Mouse (Mus musculus) hindbrain, embryonic 11.5 days (tissue): Measurements from ENCODE around the gene Cwc25. TPM values are rescaled to one million over a fixed set of nuclear protein-coding genes. Genes with fewer than 3 reads are reported as not detected.

ENCODE experiments used
- ATAC-seq: fragments of 200-750 bp; cut with Nextera tagmentation; 2 replicates; pipeline ENCODE4 v1.8.0; 2017; ENCODE audit warnings: mild to moderate bottlenecking, moderate TSS enrichment, moderate library complexity; ENCODE audit not compliant: low FRiP score
- DNase-seq: peaks from one replicate; pipeline ENCODE4 v3.0.0-alpha.2; 2015; ENCODE audit warnings: low spot score
- H3K27ac ChIP-seq: fragments of 300-500 bp; sonication (generic); 2 replicates; pipeline ENCODE4 v1.5.1; 2014; ENCODE audit warnings: mild to moderate bottlenecking, low read depth, low read length
- H3K27me3 ChIP-seq: fragments of 300-500 bp; sonication (generic); 2 replicates; pipeline ENCODE4 v1.6.1; 2014; ENCODE audit warnings: mild to moderate bottlenecking, low read length, moderate library complexity, mixed read lengths; ENCODE audit not compliant: control insufficient read depth, insufficient read depth
- H3K36me3 ChIP-seq: fragments of 300-500 bp; sonication (generic); 2 replicates; pipeline ENCODE4 v1.6.1; 2014; ENCODE audit warnings: mild to moderate bottlenecking, low read length, moderate library complexity, mixed read lengths; ENCODE audit not compliant: control insufficient read depth, insufficient read depth
- H3K4me1 ChIP-seq: fragments of 300-500 bp; sonication (generic); replicated peaks from 2 replicates; pipeline ENCODE4 v1.6.1; 2014; ENCODE audit warnings: low read length, mixed read lengths; ENCODE audit not compliant: control insufficient read depth, insufficient read depth
- H3K4me2 ChIP-seq: fragments of 300-500 bp; sonication (generic); replicated peaks from 2 replicates; pipeline ENCODE4 v1.6.1; 2014; ENCODE audit warnings: mild to moderate bottlenecking, low read depth, low read length
- H3K4me3 ChIP-seq: fragments of 300-500 bp; sonication (generic); 2 replicates; pipeline ENCODE4 v1.5.1; 2014; ENCODE audit warnings: low read depth, low read length
- H3K9ac ChIP-seq: fragments of 300-500 bp; sonication (generic); 2 replicates; pipeline ENCODE4 v1.6.1; 2014; ENCODE audit warnings: low read depth, low read length
- H3K9me3 ChIP-seq: fragments of 300-500 bp; sonication (generic); 2 replicates; pipeline ENCODE4 v1.6.1; 2016; ENCODE audit warnings: low read length; ENCODE audit not compliant: control insufficient read depth
- WGBS: fragments of 180-500 bp; shearing (Covaris S2); extraction: QIAGEN DNeasy Blood & Tissue Kit; methylation state at CpG from one replicate; pipeline ENCODE4 v1.1.7; 2014; 5-methylcytosine and 5-hydroxymethylcytosine counted together
- polyA plus RNA-seq: library from polyadenylated mRNA; unstranded; fragments of >200 nt; fragmentation: Nextera tagmentation; extraction: Ambion mirVana; gene quantifications from 2 replicates; pipeline ENCODE4 v1.2.1, GENCODE M21; 2014

The Cwc25 gene
- polyA plus RNA-seq, 1 experiment from 2014 or later, result 17.0 TPM

DNA sequence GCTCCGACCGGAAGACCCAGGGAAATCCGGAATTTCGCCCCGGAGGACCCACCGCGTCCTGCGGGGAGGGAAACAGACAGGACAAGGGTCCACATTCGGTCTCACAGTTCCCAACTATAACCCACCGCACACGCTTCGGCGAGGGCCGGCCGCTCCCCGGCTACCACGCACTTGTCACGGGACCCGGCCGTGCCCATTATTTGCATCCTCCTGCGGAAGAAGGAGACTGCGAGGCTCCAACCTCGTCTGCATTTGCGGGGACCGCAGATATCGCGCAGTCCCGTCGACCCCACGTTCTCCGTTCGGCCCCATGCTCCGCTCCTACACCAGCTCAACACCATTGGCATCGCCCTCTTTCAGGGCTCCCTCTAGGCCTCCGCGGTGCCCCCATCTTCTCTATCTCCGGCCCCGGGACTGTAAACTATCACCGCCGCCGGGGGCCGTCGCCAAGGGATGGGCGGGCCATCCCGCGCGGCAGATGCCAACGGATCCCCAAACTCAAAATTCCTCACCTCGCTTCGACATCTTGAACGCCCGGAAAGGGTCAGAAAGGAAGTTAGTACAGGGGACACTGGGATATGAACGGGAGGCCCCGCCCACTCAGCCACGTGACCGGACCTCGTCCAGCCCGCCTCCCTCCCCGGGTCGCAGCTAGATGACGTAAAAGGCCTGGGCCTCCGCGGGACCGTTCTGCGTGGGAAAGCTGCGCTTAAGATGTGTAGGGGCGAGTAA, 15.6 kb upstream of the Cwc25 start, which contains the start of gene Rpl23:
TSS of gene Rpl23 (minus strand) at position 606 of the 732 bp plus-strand sequence.
- Histone ChIP-seq H3K27me3 (no peaks in the 10 kb centered on the region), H3K9ac (peak within 1 kb of the TSS; percentile 97), H3K4me3 (peak within 1 kb of the TSS; percentile 99), H3K9me3 (no peaks in the 10 kb centered on the region), H3K4me2 (peak within 1 kb of the TSS; percentile 78), H3K36me3 (peaks cover 11% of the 10 kb centered on the region; the same call in 1 of the 2 replicates), H3K27ac (peak within 1 kb of the TSS; percentile 90), H3K4me1 (peaks cover 4% of the 10 kb centered on the region; the same call in 1 of the 2 replicates)
- DNase-seq, result peak; percentile 100
- WGBS, result under 1% methylated on average over 66 of the region's 67 CpGs
- ATAC-seq, result peak; percentile 95

DNA sequence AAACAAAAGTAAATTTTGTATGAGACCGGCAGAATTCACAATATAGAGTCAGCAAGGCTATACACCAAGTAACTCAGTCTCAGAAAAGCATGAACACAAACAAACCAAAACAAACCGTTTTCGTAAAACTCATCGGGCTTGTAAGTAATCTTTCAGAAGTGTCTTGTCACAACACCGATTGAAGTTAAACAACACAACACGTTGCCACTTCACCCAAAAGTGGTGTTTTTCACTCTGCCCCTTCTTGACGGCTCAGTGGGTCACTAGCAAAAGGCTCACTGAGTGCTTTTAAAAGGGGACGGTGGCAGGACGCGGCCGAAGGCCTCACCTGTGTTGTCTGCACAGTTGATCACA, 15.1 kb upstream of the Cwc25 start:
- H3K27me3 ChIP-seq, result no peaks in the 10 kb centered on the region
- H3K36me3 ChIP-seq, result peaks cover 15% of the 10 kb centered on the region; the same call in 1 of the 2 replicates
- no peak overlapping the region for H3K27ac ChIP-seq
- 2% methylated on average over 11 of the region's 11 CpGs for WGBS
- ATAC-seq, result no peak
- H3K9ac ChIP-seq, result peak overlapping the region; percentile 97
- H3K9me3 ChIP-seq, result no peaks in the 10 kb centered on the region
- peaks cover 4% of the 10 kb centered on the region; the same call in 1 of the 2 replicates for H3K4me1 ChIP-seq
- DNase-seq, result peak; percentile 34
- peak overlapping the region; percentile 78 for H3K4me2 ChIP-seq
- H3K4me3 ChIP-seq, result peak overlapping the region; percentile 99

DNA sequence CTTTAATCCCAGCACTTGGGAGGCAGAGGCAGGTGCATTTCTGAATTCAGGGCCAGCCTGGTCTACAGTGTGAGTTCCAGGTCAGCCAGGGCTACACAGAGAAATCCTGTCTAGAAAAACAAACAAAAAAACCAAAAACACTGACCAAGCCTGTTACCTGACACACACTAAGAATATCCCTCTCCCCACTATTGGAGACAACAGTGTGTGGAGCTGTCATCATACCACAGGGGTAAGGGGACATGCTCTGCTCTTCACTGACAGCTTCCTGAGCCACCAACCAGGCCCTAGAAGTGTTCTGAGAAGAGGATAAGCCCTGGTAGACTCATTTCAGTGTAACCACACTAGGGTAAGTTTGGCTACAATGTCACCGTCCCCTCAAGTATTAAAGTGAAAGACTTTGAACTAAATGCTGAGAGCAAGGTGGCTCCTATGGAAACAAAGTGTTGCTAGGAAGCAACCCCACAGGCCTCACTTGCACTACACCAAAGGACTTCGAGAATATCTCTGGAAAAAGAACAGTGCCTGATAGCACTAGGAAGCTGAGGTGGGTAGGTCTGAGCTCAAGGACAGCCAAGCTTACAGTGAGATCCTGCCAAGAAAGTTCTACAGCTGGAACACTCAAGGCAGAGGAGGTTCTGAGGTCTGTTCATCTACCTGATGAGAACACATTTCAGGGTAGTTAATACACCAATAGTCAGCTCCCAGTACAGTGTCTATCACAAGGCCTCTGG, 13.8 kb upstream of the Cwc25 start:
- Histone ChIP-seq H3K9ac (no peak overlapping the region), H3K4me2 (no peak overlapping the region), H3K27me3 (no peaks in the 10 kb centered on the region), H3K27ac (no peak overlapping the region), H3K36me3 (peaks cover 16% of the 10 kb centered on the region; the same call in 1 of the 2 replicates), H3K4me1 (peaks cover 4% of the 10 kb centered on the region; the same call in 1 of the 2 replicates), H3K9me3 (no peaks in the 10 kb centered on the region), H3K4me3 (peak overlapping the region; percentile 99; the same call in 1 of the 2 replicates)
- no peak for DNase-seq
- 92% methylated on average over 2 of the region's 2 CpGs for WGBS
- ATAC-seq, result no peak

DNA sequence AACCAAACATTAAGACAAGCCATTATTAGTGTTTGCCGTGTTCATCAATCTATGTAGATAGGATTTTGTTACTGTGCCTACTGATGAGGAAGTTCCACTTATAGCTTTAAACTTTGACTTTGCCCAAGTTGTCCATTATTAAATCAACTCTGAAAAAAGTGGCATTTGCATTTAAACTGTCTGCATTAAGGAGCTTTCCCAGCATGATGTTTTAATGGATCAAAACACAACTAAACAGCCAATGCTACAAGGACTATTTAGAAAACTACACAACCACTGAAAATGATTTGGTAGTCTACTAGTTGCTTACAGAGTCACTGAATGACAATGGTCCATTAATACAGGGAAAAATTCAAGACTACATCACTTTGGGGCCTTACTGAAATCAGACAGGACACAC, 12.6 kb upstream of the Cwc25 start:
- Histone ChIP-seq H3K4me2 (no peak overlapping the region), H3K9ac (no peak overlapping the region), H3K36me3 (peaks cover 16% of the 10 kb centered on the region; the same call in 1 of the 2 replicates), H3K4me1 (peaks cover 4% of the 10 kb centered on the region; the same call in 1 of the 2 replicates), H3K4me3 (no peak overlapping the region), H3K27ac (no peak overlapping the region), H3K9me3 (no peaks in the 10 kb centered on the region), H3K27me3 (no peaks in the 10 kb centered on the region)
- ATAC-seq, result no peak
- 100% methylated on average over 1 of the region's 1 CpGs for WGBS
- no peak for DNase-seq

DNA sequence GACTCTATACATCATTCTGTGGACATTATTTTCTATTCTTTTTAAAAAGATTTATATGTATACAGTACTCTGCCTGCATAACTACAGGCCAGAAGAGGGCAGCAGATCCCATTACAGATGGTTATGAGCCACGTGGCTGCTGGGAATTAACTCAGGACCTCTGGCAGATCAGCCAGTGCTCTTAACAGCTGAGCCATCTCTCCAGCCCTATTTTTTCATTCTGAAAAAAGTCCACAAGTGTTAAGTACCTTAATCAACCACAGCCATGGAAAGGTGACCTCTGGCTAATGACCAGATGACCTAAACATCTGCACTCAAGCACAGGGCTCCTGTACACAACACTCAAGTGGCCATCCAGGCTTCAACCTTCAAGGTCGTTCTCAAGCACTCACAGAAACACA, 10.8 kb upstream of the Cwc25 start:
- ATAC-seq, result no peak
- Histone ChIP-seq H3K9ac (no peak overlapping the region), H3K27ac (no peak overlapping the region), H3K9me3 (no peaks in the 10 kb centered on the region), H3K36me3 (peaks cover 16% of the 10 kb centered on the region; the same call in 1 of the 2 replicates), H3K27me3 (no peaks in the 10 kb centered on the region), H3K4me3 (no peak overlapping the region), H3K4me2 (no peak overlapping the region), H3K4me1 (peaks cover 4% of the 10 kb centered on the region; the same call in 1 of the 2 replicates)
- WGBS, result 51% methylated on average over 2 of the region's 2 CpGs
- peak; percentile 55 for DNase-seq

DNA sequence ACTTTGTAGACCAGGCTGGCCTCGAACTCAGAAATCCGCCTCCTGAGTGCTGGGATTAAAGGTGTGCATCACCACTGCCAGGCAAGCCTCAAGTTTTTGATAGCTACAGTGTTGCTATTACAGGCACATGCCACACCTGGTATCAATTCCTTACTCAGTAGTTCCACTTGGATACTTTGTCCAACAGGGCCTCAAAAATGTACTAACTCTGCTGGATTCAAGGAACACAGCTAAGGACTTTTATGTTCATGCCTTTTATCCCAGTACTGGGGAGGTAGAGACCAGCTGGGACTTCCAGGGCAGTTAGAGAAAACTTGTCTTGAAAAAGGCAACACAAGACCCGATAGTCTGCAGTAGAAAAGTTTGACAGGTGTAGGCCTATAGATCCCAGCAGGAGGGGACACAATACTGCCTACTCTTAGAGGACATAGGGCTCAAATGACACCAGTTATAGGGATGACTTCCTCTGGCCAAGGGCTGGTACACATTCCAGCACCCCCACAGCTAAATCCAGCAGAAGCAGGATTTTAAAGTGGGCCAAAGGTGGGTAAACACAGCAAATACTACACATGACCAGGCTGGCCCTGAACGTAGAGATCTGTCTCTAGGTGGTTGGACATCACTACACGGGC, 10.3 kb upstream of the Cwc25 start:
- H3K4me1 ChIP-seq, result peaks cover 4% of the 10 kb centered on the region; the same call in 1 of the 2 replicates
- H3K9me3 ChIP-seq, result no peaks in the 10 kb centered on the region
- peaks cover 16% of the 10 kb centered on the region; the same call in 1 of the 2 replicates for H3K36me3 ChIP-seq
- no peak overlapping the region for H3K27ac ChIP-seq
- H3K4me2 ChIP-seq, result no peak overlapping the region
- H3K9ac ChIP-seq, result no peak overlapping the region
- no peak overlapping the region for H3K4me3 ChIP-seq
- no peak for ATAC-seq
- DNase-seq, result peak; percentile 20
- H3K27me3 ChIP-seq, result no peaks in the 10 kb centered on the region
- 60% methylated on average over 5 of the region's 5 CpGs for WGBS

DNA sequence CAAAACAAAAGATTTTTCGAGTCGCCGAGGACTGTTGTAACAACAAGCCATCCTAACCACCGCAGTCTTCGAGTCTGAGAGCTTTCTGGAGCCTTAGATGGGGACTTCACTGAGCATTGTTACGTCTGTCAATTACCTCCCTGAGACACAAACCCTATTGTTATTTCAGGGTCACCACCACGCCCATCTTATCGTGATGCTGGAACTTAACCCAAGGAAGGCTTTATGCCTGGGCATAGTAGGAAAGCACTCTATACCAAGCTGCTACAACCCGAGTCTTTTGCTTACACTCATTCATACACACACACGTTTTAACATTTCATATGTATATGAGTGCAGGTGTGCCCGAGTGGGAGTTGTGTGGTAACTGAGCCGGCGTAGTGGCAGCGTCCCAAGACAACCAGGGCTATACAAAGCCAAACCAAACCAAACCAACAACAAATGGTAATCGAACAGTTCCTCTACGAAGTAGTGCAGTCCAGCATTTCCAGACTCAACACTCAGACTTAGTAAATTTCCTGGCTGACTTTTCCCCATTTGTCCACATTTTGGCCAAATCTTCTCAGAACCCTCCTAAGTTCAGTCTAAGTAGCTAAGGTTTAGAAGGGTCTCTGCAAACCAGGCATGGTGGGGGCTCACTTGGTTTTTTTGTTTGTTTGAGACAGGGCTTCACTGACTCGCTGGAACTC, 9.6 kb upstream of the Cwc25 start, which contains the start of gene 1700001P01Rik:
TSS of gene 1700001P01Rik (minus strand) at position 111 of the 689 bp plus-strand sequence.
- WGBS, result 38% methylated on average over 17 of the region's 17 CpGs
- H3K9me3 ChIP-seq, result no peaks in the 10 kb centered on the region
- no peaks in the 10 kb centered on the region for H3K27me3 ChIP-seq
- H3K9ac ChIP-seq, result no peak within 1 kb of the TSS
- H3K4me3 ChIP-seq, result no peak within 1 kb of the TSS
- DNase-seq, result peak; percentile 13
- no peak within 1 kb of the TSS for H3K4me2 ChIP-seq
- peaks cover 3% of the 10 kb centered on the region; the same call in 1 of the 2 replicates for H3K4me1 ChIP-seq
- no peak within 1 kb of the TSS for H3K27ac ChIP-seq
- H3K36me3 ChIP-seq, result peaks cover 16% of the 10 kb centered on the region; the same call in 1 of the 2 replicates
- ATAC-seq, result no peak

DNA sequence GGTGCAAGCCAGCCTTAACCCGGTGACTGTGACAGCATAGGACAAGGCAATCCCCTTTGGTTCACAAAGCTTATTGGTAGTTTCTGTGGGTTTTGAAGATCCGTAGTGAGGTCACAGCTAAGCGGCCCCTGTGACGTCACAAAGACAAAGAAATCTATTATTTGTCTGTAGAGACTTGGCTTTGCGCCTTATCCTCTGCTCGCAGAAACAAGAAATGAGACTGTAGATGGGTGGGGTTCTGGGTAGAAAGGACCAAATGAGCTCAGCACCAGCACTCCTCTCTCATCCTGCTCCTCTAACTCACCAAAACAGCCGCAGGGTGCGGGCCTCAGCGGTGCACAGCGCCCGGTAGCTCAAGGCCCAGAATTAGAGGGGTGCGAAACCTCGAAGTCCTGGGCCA, 8.8 kb upstream of the Cwc25 start:
- Histone ChIP-seq H3K27ac (no peak overlapping the region), H3K36me3 (peaks cover 16% of the 10 kb centered on the region; the same call in 1 of the 2 replicates), H3K4me3 (no peak overlapping the region), H3K27me3 (no peaks in the 10 kb centered on the region), H3K9ac (no peak overlapping the region), H3K9me3 (no peaks in the 10 kb centered on the region), H3K4me2 (no peak overlapping the region), H3K4me1 (no peaks in the 10 kb centered on the region)
- WGBS, result 80% methylated on average over 13 of the region's 13 CpGs
- DNase-seq (no peak), ATAC-seq (no peak)
